Comparison of ENCODE assay signal across 7 mouse cellular contexts in genomic region chr11:78059833-78060757, GRCm38 (mm10). TPM values are rescaled to one million over a fixed set of nuclear protein-coding genes. Genes with fewer than 3 reads are reported as not detected.
A peak's percentile ranks its signal among the peaks of the same experiment; 100 is the strongest.
DNase-seq lines count a peak whose midpoint lies in the region; ATAC-seq lines count a peak whose summit lies in the region.

No protein-coding gene starts in this region.

- intact Hi-C loops in left cerebral cortex, postnatal 36 days (cut with DNase I): loop anchor here (5.0 kb wide), 2 partner anchors 97 to 117 kb away; partner anchors contain the start of genes Nek8 and Tlcd1

- no peak overlapping the region for H3K4me3 ChIP-seq in intestine, embryonic 14.5 days (ENCODE audit: low read depth, low read length)
- H3K4me3 ChIP-seq in midbrain, embryonic 10.5 days: no peak overlapping the region

- no peak overlapping the region for H3K9ac ChIP-seq in intestine, embryonic 14.5 days (ENCODE audit: low read length)

- no peaks in the 10 kb centered on the region for H3K27me3 ChIP-seq in intestine, embryonic 14.5 days (replicated peaks; ENCODE audit: control insufficient read depth, insufficient read depth, low read length)
- H3K27me3 ChIP-seq in midbrain, embryonic 10.5 days (ENCODE audit: low read depth, poor library complexity, severe bottlenecking): no peaks in the 10 kb centered on the region

- no peak overlapping the region for H3K27ac ChIP-seq in intestine, embryonic 14.5 days (ENCODE audit: low read depth)
- H3K27ac ChIP-seq in midbrain, embryonic 10.5 days (replicated peaks): no peak overlapping the region

- ATAC-seq in common myeloid progenitor, adult 5-6 weeks (replicated peaks; ENCODE audit: low read depth, poor library complexity, severe bottlenecking): peak; percentile 99
- ATAC-seq in intestine, embryonic 14.5 days (replicated peaks; ENCODE audit: low FRiP score, low TSS enrichment, low read depth): peak; percentile 86; the same call in 1 of the 2 replicates

- H3K9me3 ChIP-seq in intestine, embryonic 14.5 days (ENCODE audit: control insufficient read depth, low read length): no peaks in the 10 kb centered on the region
- no peaks in the 10 kb centered on the region for H3K9me3 ChIP-seq in midbrain, embryonic 10.5 days (replicated peaks)

- peaks cover 31% of the 10 kb centered on the region for H3K36me3 ChIP-seq in intestine, embryonic 14.5 days (ENCODE audit: control insufficient read depth, insufficient read depth, low read length)
- peaks cover 52% of the 10 kb centered on the region for H3K36me3 ChIP-seq in midbrain, embryonic 10.5 days

- WGBS in intestine, embryonic 14.5 days: 65% methylated on average over 9 of the region's 9 CpGs
- 72% methylated on average over 9 of the region's 9 CpGs for WGBS in midbrain, embryonic 10.5 days

- DNase-seq in adrenal gland, adult (ENCODE audit: inconsistent age in 2 of 2, low spot score in 1 of 2): peak; percentile 88 to 93
- DNase-seq in gastrocnemius, postnatal 25 days: peak; percentile 76
- DNase-seq in intestine, embryonic 14.5 days (ENCODE audit: low spot score): no peak
- DNase-seq in left cerebral cortex, postnatal 36 days (ENCODE audit: low spot score in 2 of 2): peak; percentile 15 to 29
- peak; percentile 41 for DNase-seq in midbrain, embryonic 10.5 days (ENCODE audit: low spot score)
- DNase-seq in skeletal muscle tissue, adult 2 months (ENCODE audit: low read depth, low spot score): peak; percentile 67

- H3K4me1 ChIP-seq in intestine, embryonic 14.5 days (replicated peaks; ENCODE audit: control insufficient read depth, insufficient read depth, low read length): no peaks in the 10 kb centered on the region
- H3K4me1 ChIP-seq in midbrain, embryonic 10.5 days: no peaks in the 10 kb centered on the region

- no peak overlapping the region for H3K4me2 ChIP-seq in intestine, embryonic 14.5 days (ENCODE audit: low read length)

RNA-seq across cellular contexts. Expression of gene Eral1, which starts 20.1 kb away (rescaled TPM):
- 19.3 and 25.5 TPM in 2 replicates for total RNA-seq in common myeloid progenitor, adult 5-6 weeks (2017)
- 10 to 100 TPM; 19.3 to 20.6 TPM for total RNA-seq in gastrocnemius, postnatal 25 days (2021)
- 32.4 and 38.0 TPM in 2 replicates for polyA plus RNA-seq in intestine, embryonic 14.5 days (2014; fragmentation: Nextera tagmentation; extraction: Ambion mirVana)
- total RNA-seq in left cerebral cortex, postnatal 36 days (2021): 10 to 100 TPM; 18.9 to 19.1 TPM
- polyA plus RNA-seq in midbrain, embryonic 10.5 days (2016; fragmentation: Nextera tagmentation; extraction: Ambion mirVana): 39.3 and 39.7 TPM in 2 replicates

RNA-seq across cellular contexts. Expression of gene Flot2, which starts 22.4 kb away (rescaled TPM):
- 29.7 and 38.4 TPM in 2 replicates for total RNA-seq in common myeloid progenitor, adult 5-6 weeks (2017)
- 10 to 100 TPM; 54.8 to 55.7 TPM for total RNA-seq in gastrocnemius, postnatal 25 days (2021)
- 46.9 and 51.6 TPM in 2 replicates for polyA plus RNA-seq in intestine, embryonic 14.5 days (2014; fragmentation: Nextera tagmentation; extraction: Ambion mirVana)
- total RNA-seq in left cerebral cortex, postnatal 36 days (2021): 100 to 1,000 TPM in 1 of 2 experiments, 10 to 100 TPM in 1; 89.5 to 103 TPM
- 75.7 and 76.4 TPM in 2 replicates for polyA plus RNA-seq in midbrain, embryonic 10.5 days (2016; fragmentation: Nextera tagmentation; extraction: Ambion mirVana)

RNA-seq across cellular contexts. Expression of gene Dhrs13, which starts 28.0 kb away (rescaled TPM):
- 12.1 and 12.8 TPM in 2 replicates for total RNA-seq in common myeloid progenitor, adult 5-6 weeks (2017)
- 1 to 10 TPM in 1 of 2 experiments, under 1 TPM in 1; 0.59 to 1.1 TPM for total RNA-seq in gastrocnemius, postnatal 25 days (2021)
- polyA plus RNA-seq in intestine, embryonic 14.5 days (2014; fragmentation: Nextera tagmentation; extraction: Ambion mirVana): 23.0 and 24.6 TPM in 2 replicates
- 1 to 10 TPM; 7.2 to 8.0 TPM for total RNA-seq in left cerebral cortex, postnatal 36 days (2021)
- polyA plus RNA-seq in midbrain, embryonic 10.5 days (2016; fragmentation: Nextera tagmentation; extraction: Ambion mirVana): 16.7 and 17.7 TPM in 2 replicates

RNA-seq across cellular contexts. Expression of gene Fam222b, which starts 34.4 kb away (rescaled TPM):
- 6.5 and 7.2 TPM in 2 replicates for total RNA-seq in common myeloid progenitor, adult 5-6 weeks (2017)
- total RNA-seq in gastrocnemius, postnatal 25 days (2021): 1 to 10 TPM; 5.4 to 5.8 TPM
- polyA plus RNA-seq in intestine, embryonic 14.5 days (2014; fragmentation: Nextera tagmentation; extraction: Ambion mirVana): 13.4 and 17.8 TPM in 2 replicates
- total RNA-seq in left cerebral cortex, postnatal 36 days (2021): 10 to 100 TPM; 29.0 to 29.7 TPM
- 27.6 and 32.8 TPM in 2 replicates for polyA plus RNA-seq in midbrain, embryonic 10.5 days (2016; fragmentation: Nextera tagmentation; extraction: Ambion mirVana)
